Mouse (Mus musculus) lung, postnatal 25 days (tissue): ENCODE results near the gene Ttc23l.
"Not testable (repeated sequence)": the region's sequence is repeated elsewhere in the genome, so short reads cannot be mapped to it uniquely, and the experiment has no call there.

Experiments used
- DNase-seq: peaks from one replicate; pipeline ENCODE4 v3.0.0; 2022; ENCODE audit warnings: low spot score

Gene Ttc23l

DNA sequence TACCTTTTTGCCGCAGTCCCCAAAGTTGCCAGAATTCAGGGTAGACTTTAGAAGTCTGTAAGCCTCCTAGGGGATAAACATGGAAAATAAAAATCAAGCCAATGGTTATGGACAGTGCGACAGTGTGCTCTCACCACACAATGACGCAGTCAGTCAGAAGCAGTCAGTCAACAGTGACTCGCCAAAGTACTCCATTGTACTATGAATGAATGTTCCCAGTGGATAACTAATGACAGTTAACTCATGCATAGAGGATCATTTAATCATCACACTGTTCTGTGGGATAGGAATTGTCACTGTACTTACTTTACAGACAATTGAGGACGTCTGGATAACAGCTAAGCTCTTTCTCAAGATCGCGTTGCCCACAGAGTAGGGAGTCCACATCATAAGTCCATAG lies 43.3 kb downstream of the Ttc23l start:
- DNase-seq: no peak

DNA sequence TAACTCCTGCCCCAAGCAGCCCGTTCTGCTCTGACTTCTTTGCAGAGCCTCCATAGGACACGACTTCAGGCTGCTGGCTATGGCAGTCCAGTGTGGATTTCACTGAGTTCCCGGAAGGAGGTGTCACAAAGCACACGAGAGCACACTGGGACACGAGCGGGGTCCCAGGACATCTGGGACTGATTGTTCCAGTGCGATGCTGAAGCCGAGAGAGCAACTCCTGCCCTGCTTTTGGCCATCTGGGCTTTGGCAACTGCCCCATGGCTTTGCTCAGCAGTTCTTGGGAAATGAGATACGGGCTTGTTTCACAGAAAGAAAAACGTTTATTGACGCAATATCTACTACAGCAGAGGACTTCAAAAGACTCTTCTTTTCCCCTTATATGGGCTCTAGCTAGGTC lies 52.4 kb downstream of the Ttc23l start:
- peak; percentile 6 for DNase-seq

GRCm38 (mm10) chr15:10500838-10501719 lies 57.4 kb downstream of the Ttc23l start:
- DNase-seq: peak; percentile 12

GRCm38 (mm10) chr15:10500035-10500434 lies 58.4 kb downstream of the Ttc23l start:
- no peak for DNase-seq

- DNase-seq: no peak
These were observed 58.9 kb downstream of the Ttc23l start for GRCm38 (mm10) chr15:10499593-10499992.

DNA sequence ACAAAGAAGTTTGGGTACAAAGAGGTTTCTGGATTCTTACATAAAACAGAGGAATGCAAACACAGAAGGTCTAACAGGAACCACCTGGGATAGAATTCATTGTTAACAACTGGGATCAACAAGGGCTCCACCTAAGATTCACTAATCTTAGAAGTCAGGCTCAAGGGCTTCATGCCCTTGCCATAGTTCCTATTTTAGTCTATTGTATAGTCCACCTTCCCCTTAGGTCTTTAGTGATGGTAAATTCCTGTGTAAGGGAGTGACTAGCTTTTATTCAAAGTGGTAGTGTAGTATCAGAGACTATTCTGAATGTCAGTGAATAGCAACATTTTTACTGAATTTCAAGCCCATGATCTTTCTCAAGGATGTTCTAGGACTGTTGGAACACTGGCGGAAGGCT lies 61.8 kb downstream of the Ttc23l start:
- not testable (repeated sequence) for DNase-seq

DNA sequence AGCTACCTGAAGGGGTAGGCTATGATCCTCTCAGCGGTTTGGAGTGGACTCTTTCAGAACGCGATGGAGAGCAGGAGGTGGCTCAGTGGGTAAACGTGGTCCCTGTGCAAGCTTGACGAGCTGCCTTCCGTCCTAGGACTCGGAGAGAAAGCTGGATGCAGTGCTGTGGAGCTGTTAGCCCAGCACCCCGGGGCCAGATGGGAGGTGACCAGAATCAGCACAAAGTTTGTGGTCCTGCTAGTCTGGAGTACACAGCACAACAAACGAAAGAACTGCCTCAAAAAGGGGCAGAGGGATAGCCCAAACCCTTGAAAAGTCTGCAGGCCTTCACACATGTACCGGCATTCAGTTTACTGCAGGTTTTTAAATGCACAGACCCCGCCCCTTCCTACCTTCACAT lies 62.5 kb downstream of the Ttc23l start:
- DNase-seq: no peak

GRCm38 (mm10) chr15:10490101-10490500 lies 68.4 kb downstream of the Ttc23l start:
- no peak for DNase-seq

DNA sequence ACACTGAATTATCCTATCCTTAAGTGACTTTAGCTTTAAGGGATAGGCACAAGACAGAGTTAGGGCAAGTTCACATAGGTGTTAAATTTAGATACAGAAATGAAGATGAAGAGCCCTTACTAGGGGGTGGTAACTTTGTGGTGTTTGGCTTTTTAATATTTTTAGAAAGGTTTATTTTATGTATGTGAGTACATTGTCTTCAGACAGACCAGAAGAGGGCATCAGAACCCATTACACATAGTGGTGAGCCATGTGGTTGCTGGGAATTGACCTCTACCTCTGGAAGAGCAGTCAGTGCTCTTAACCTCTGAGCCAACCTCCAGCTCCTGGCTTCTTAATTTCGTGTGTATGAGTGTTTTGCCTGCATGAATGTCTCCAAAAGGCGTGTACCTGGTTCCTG lies 71.2 kb downstream of the Ttc23l start:
- no peak for DNase-seq

- DNase-seq: no peak
These were observed 72.1 kb downstream of the Ttc23l start for GRCm38 (mm10) chr15:10486365-10486839.

- peak; percentile 95 for DNase-seq
These were observed 72.7 kb downstream of the Ttc23l start, which contains the start of the genes Brix1 and Rad1 for GRCm38 (mm10) chr15:10485484-10486364. TSS of gene Brix1 (minus strand) at chr15:10485947. TSS of gene Rad1 (plus strand) at chr15:10486018.

DNA sequence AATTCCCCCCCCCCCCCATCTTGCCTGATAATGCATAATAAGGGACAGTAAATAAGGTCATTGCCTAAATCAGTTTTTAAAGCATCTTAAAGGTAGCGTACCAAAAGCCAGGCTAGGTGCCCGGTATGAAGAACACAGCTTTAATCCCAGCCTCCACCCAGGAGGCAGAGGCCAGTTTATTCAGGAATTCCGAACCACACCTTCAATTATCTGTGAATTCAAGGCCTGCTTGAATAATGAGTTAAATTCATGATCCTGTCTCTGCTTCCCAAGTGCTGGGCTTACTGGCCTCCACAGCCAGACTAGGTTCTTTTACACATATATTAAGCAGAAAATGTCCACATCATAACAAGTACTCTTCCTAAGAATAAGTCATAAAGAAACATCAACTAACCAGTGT lies 87.5 kb downstream of the Ttc23l start:
- no peak for DNase-seq

DNA sequence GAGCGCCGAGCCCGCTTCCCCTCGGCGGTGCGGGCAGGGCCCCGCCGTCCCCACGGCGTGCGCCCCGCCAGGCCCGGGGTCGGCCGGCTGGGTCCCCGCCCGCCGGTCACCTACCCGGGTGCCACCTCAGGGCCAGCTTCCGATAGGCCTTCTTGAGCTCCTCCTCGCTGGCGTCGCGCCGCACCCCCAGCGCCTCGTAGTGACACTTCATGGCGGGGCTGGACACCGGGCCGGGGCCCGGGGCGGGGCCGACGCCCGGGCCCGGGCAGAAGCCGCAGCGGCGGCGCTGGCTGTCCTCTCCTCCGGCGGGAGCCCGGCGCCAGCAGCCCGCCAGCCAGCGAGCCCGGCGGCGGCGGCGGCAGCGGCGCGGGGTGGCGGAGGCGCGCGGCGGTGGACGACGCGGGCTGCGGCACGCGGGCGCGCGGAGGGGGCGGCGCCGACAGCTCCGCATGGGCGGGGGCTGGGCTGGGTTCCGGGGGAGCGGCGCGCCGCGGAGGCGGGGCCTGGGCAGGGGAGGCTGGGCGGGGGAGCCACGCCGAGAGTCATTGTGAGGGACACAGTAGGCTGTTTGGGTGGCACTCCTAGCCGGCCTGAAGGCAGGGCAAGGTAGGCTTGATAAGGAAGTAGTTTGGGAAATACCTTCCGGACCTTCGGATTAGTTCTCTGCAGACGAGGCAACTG lies 88.2 kb downstream of the Ttc23l start, which contains the start of gene Dnajc21:
Gene Dnajc21 (minus strand): TSS at position 366 of the 681 bp plus-strand sequence.
- DNase-seq: peak; percentile 92

DNA sequence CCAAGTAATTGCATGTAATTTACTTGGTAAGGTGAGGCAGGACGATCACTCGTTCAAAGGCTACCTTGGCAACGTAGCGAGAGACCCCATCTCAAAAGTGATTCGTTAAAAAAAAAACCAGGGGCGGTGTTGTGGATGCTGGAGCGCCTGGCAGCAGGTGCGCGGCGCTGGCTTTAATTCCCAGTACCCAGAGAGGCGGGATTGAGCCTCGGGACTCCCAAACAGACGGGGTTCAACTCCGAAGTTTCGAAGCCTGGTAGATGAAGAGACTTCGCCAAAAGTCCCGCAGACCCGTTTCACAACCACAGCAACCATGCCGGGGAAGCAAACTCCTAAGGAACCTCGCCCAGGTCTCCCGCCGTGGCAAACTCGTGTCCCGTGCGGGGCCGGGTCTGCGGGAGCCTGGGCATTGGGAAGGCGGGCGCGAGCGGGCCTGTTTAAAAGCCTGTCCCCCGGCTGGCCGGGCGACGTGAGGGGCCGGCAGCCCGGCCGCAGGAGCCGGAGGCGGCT lies 88.8 kb downstream of the Ttc23l start:
- DNase-seq: no peak

DNA sequence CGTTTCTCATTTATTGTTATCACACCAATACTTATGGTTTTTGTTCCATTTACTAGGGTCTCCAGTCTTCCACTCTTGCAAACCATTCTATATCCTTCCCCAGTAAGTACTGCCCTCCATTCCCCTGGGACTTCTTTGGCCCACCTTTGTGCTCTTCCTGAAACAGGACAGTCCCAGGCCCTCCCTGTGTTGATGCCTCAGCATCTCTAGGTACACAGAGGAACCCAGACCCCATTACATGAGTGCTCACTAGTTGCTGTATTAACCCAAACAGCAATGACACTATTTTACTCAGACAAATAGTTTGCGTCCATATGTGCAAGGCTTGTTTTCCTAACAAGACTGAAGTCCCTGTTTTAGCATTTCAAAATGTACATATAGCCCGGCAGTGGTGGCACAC lies 89.7 kb downstream of the Ttc23l start:
- DNase-seq: no peak

- no peak for DNase-seq
These were observed 93.8 kb downstream of the Ttc23l start for GRCm38 (mm10) chr15:10464678-10465077.

GRCm38 (mm10) chr15:10463555-10463954 lies 94.9 kb downstream of the Ttc23l start:
- no peak for DNase-seq

- DNase-seq: no peak
These were observed 97.5 kb downstream of the Ttc23l start for GRCm38 (mm10) chr15:10460986-10461385.
